Mouse (Mus musculus) kidney, embryonic 14.5 days (tissue): ENCODE measurements around the gene Mgat4d. TPM values are rescaled to one million over a fixed set of nuclear protein-coding genes. Genes with fewer than 3 reads are reported as not detected.

ENCODE experiments used
- ATAC-seq: fragments of 200-750 bp; cut with Nextera tagmentation; 2 replicates; pipeline ENCODE4 v1.8.0; 2017; ENCODE audit warnings: moderate number of reproducible peaks, mild to moderate bottlenecking, moderate TSS enrichment, moderate library complexity; ENCODE audit not compliant: low FRiP score, low TSS enrichment
- H3K27ac ChIP-seq: fragments of 300-500 bp; sonication (generic); 2 replicates; pipeline ENCODE4 v1.5.1; 2014; ENCODE audit warnings: low read depth, mild to moderate bottlenecking, low read length, moderate library complexity, mixed read lengths
- H3K27me3 ChIP-seq: fragments of 300-500 bp; sonication (generic); 2 replicates; pipeline ENCODE4 v1.6.1; 2014; ENCODE audit warnings: mild to moderate bottlenecking, low read length; ENCODE audit not compliant: control insufficient read depth, insufficient read depth
- H3K36me3 ChIP-seq: fragments of 300-500 bp; sonication (generic); 2 replicates; pipeline ENCODE4 v1.6.1; 2014; ENCODE audit warnings: low read length, mixed read lengths; ENCODE audit not compliant: control insufficient read depth, insufficient read depth
- H3K4me1 ChIP-seq: fragments of 300-500 bp; sonication (generic); 2 replicates; pipeline ENCODE4 v1.6.1; 2014; ENCODE audit warnings: low read length, mixed read lengths; ENCODE audit not compliant: control insufficient read depth, insufficient read depth
- H3K4me2 ChIP-seq: fragments of 300-500 bp; sonication (generic); replicated peaks from 2 replicates; pipeline ENCODE4 v1.6.1; 2014; ENCODE audit warnings: low read depth, mild to moderate bottlenecking, low read length
- H3K4me3 ChIP-seq: fragments of 300-500 bp; sonication (generic); 2 replicates; pipeline ENCODE4 v1.5.1; 2014; ENCODE audit warnings: mild to moderate bottlenecking, low read length
- H3K9ac ChIP-seq: fragments of 300-500 bp; sonication (generic); 2 replicates; pipeline ENCODE4 v1.6.1; 2014; ENCODE audit warnings: low read depth, mild to moderate bottlenecking, low read length, moderate library complexity
- H3K9me3 ChIP-seq: fragments of 300-500 bp; sonication (generic); 2 replicates; pipeline ENCODE4 v1.6.1; 2016; ENCODE audit warnings: low read length; ENCODE audit not compliant: control insufficient read depth
- WGBS: fragments of 180-500 bp; shearing (Covaris S2); extraction: QIAGEN DNeasy Blood & Tissue Kit; methylation state at CpG from one replicate; pipeline ENCODE4 v1.1.7; 2014; 5-methylcytosine and 5-hydroxymethylcytosine counted together
- polyA plus RNA-seq: library from polyadenylated mRNA; unstranded; fragments of >200 nt; fragmentation: Nextera tagmentation; extraction: Ambion mirVana; gene quantifications from 2 replicates; pipeline ENCODE4 v1.2.1, GENCODE M21; 2014

Mgat4d gene
- polyA plus RNA-seq, 1 experiment from 2014 or later = not detected

GRCm38 (mm10) chr8:83380141-83380540, 31.9 kb downstream of the Mgat4d start:
- H3K4me3 ChIP-seq = no peak overlapping the region
- no peaks in the 10 kb centered on the region for H3K36me3 ChIP-seq
- no peak for ATAC-seq
- H3K4me2 ChIP-seq = no peak overlapping the region
- H3K4me1 ChIP-seq = no peaks in the 10 kb centered on the region
- H3K9ac ChIP-seq = no peak overlapping the region
- H3K9me3 ChIP-seq = no peaks in the 10 kb centered on the region
- no peaks in the 10 kb centered on the region for H3K27me3 ChIP-seq
- WGBS = 65% methylated on average over 4 of the region's 4 CpGs
- H3K27ac ChIP-seq = no peak overlapping the region

GRCm38 (mm10) chr8:83381016-83381415, 32.7 kb downstream of the Mgat4d start:
- Histone ChIP-seq H3K4me1 (no peaks in the 10 kb centered on the region), H3K27ac (no peak overlapping the region), H3K9ac (no peak overlapping the region), H3K27me3 (no peaks in the 10 kb centered on the region), H3K4me3 (no peak overlapping the region), H3K9me3 (no peaks in the 10 kb centered on the region), H3K36me3 (no peaks in the 10 kb centered on the region), H3K4me2 (no peak overlapping the region)
- no peak for ATAC-seq
- WGBS = 89% methylated on average over 2 of the region's 2 CpGs

- no peak overlapping the region for H3K9ac ChIP-seq
- H3K36me3 ChIP-seq = no peaks in the 10 kb centered on the region
- no peak for ATAC-seq
- no peaks in the 10 kb centered on the region for H3K27me3 ChIP-seq
- H3K4me2 ChIP-seq = no peak overlapping the region
- WGBS = 51% methylated on average over 2 of the region's 2 CpGs
- no peaks in the 10 kb centered on the region for H3K9me3 ChIP-seq
- H3K4me1 ChIP-seq = no peaks in the 10 kb centered on the region
- H3K27ac ChIP-seq = no peak overlapping the region
- no peak overlapping the region for H3K4me3 ChIP-seq
Measured at GRCm38 (mm10) chr8:83382850-83383249, 34.6 kb downstream of the Mgat4d start.

DNA sequence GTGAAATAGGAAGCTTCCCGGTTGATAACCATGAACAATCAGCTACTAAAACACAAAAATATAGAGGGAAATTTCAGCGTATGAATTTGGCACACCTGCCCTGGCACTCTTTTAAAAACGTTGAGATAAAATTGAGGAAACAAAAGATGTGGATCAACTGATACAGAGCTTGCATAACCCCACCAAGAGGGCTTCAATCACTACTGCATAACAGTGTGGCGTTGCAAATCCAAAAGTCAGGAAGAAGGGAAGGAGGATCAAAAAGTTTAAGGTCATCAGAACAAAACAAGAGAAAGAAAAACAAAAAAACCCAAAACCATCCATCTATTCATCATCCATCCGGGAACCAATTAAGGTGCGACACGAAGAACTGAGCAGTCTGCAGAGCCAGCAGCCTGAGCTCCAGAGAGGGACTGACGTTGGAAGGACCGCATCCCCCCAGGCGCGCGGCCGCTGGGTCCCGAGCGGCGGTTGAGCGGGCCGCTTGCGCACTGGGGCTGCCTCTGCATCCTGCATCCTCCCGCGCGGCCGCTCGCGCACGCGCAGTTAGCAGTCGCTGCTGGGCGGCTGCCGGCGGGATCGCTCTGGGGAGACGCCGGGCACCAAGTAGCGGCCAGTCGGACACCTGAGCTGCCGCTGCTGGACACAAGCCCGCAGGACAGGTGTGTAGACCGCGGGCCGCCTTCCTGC, 41.2 kb downstream of the Mgat4d start, which contains the start of gene Clgn:
Gene Clgn, plus strand, starts transcription at position 552 of the 690 bp plus-strand sequence.
- ATAC-seq = peak; percentile 91
- 5% methylated on average over 41 of the region's 41 CpGs for WGBS
- Histone ChIP-seq H3K4me1 (0 out of 2 replicates have a peak, but pooled peaks cover 4% of the 10 kb centered on the region), H3K9me3 (no peaks in the 10 kb centered on the region), H3K36me3 (no peaks in the 10 kb centered on the region), H3K27ac (no peak within 1 kb of the TSS), H3K4me2 (peak within 1 kb of the TSS; percentile 91), H3K4me3 (peak within 1 kb of the TSS; percentile 43), H3K9ac (0 out of 2 replicates have a peak within 1 kb of the TSS, but pooled peaks have one; percentile 44), H3K27me3 (peaks cover 21% of the 10 kb centered on the region)

- H3K4me1 ChIP-seq = 0 out of 2 replicates have a peak, but pooled peaks cover 4% of the 10 kb centered on the region
- WGBS = 6% methylated on average over 13 of the region's 14 CpGs
- 0 out of 2 replicates have a peak overlapping the region, but pooled peaks have one; percentile 44 for H3K9ac ChIP-seq
- peaks cover 21% of the 10 kb centered on the region for H3K27me3 ChIP-seq
- H3K9me3 ChIP-seq = no peaks in the 10 kb centered on the region
- H3K27ac ChIP-seq = no peak overlapping the region
- H3K4me2 ChIP-seq = peak overlapping the region; percentile 91
- H3K36me3 ChIP-seq = no peaks in the 10 kb centered on the region
- ATAC-seq = peak; percentile 35; the same call in 1 of the 2 replicates
- H3K4me3 ChIP-seq = peak overlapping the region; percentile 43
Measured at GRCm38 (mm10) chr8:83390006-83390701, 41.9 kb downstream of the Mgat4d start.

- H3K4me2 ChIP-seq = no peak overlapping the region
- ATAC-seq = no peak
- no peaks in the 10 kb centered on the region for H3K9me3 ChIP-seq
- no peak overlapping the region for H3K27ac ChIP-seq
- H3K4me3 ChIP-seq = no peak overlapping the region
- 39% methylated on average over 1 of the region's 1 CpGs for WGBS
- no peaks in the 10 kb centered on the region for H3K36me3 ChIP-seq
- H3K4me1 ChIP-seq = 0 out of 2 replicates have a peak, but pooled peaks cover 4% of the 10 kb centered on the region
- no peak overlapping the region for H3K9ac ChIP-seq
- peaks cover 21% of the 10 kb centered on the region for H3K27me3 ChIP-seq
Measured at GRCm38 (mm10) chr8:83392521-83392920, 44.2 kb downstream of the Mgat4d start.

DNA sequence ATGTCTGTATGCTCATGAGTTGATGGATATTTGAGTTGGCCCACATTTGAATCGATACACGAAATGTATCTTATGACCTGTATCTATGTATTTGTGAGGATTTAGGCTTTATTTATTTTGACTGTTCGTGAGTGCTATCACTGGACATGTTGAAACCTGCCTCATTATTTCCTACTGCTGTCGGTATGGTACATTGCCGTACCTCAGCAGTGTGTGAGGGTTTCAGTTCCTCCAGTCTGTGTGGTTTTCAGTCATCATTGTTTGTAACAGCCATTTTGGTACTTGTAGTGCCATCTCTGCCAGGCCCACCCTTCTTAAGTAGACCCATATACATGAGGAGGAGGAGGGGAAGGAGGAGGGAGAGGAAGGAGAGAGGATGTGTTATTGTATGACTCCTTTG, 46.1 kb downstream of the Mgat4d start:
- H3K9ac ChIP-seq = no peak overlapping the region
- H3K27me3 ChIP-seq = peaks cover 12% of the 10 kb centered on the region
- no peak overlapping the region for H3K4me3 ChIP-seq
- H3K36me3 ChIP-seq = no peaks in the 10 kb centered on the region
- ATAC-seq = no peak
- no peak overlapping the region for H3K27ac ChIP-seq
- WGBS = 91% methylated on average over 5 of the region's 5 CpGs
- H3K4me1 ChIP-seq = 0 out of 2 replicates have a peak, but pooled peaks cover 4% of the 10 kb centered on the region
- no peak overlapping the region for H3K4me2 ChIP-seq
- no peaks in the 10 kb centered on the region for H3K9me3 ChIP-seq

GRCm38 (mm10) chr8:83396680-83397079, 48.4 kb downstream of the Mgat4d start:
- Histone ChIP-seq H3K36me3 (no peaks in the 10 kb centered on the region), H3K4me2 (no peak overlapping the region), H3K4me3 (no peak overlapping the region), H3K27ac (no peak overlapping the region), H3K9ac (no peak overlapping the region), H3K27me3 (no peaks in the 10 kb centered on the region), H3K4me1 (no peaks in the 10 kb centered on the region), H3K9me3 (no peaks in the 10 kb centered on the region)
- ATAC-seq = no peak
- 87% methylated on average over 6 of the region's 6 CpGs for WGBS

GRCm38 (mm10) chr8:83397726-83398125, 49.5 kb downstream of the Mgat4d start:
- Histone ChIP-seq H3K4me1 (no peaks in the 10 kb centered on the region), H3K27ac (no peak overlapping the region), H3K9me3 (no peaks in the 10 kb centered on the region), H3K4me3 (no peak overlapping the region), H3K27me3 (no peaks in the 10 kb centered on the region), H3K4me2 (no peak overlapping the region), H3K36me3 (no peaks in the 10 kb centered on the region), H3K9ac (no peak overlapping the region)
- ATAC-seq = no peak
- WGBS = 73% methylated on average over 4 of the region's 4 CpGs
